Mouse (Mus musculus) neural tube, embryonic 11.5 days (tissue): ENCODE results near the gene Orai2. TPM values are rescaled to one million over a fixed set of nuclear protein-coding genes. Genes with fewer than 3 reads are reported as not detected.

Experiments
- ATAC-seq: fragments of 200-750 bp; cut with Nextera tagmentation; 2 replicates; pipeline ENCODE4 v1.8.0; 2017; ENCODE audit warnings: moderate number of reproducible peaks, mild to moderate bottlenecking, moderate TSS enrichment, moderate library complexity; ENCODE audit not compliant: insufficient read depth, low FRiP score, low TSS enrichment
- DNase-seq: peaks from one replicate; pipeline ENCODE4 v3.0.0-alpha.2; 2015; ENCODE audit warnings: low spot score
- H3K27ac ChIP-seq: fragments of 300-500 bp; sonication (generic); 2 replicates; pipeline ENCODE4 v1.5.1; 2014; ENCODE audit warnings: low read depth, mild to moderate bottlenecking, low read length
- H3K27me3 ChIP-seq: fragments of 300-500 bp; sonication (generic); 2 replicates; pipeline ENCODE4 v1.6.1; 2014; ENCODE audit warnings: mild to moderate bottlenecking, low read length, mixed read lengths; ENCODE audit not compliant: control insufficient read depth, insufficient read depth
- H3K36me3 ChIP-seq: fragments of 300-500 bp; sonication (generic); 2 replicates; pipeline ENCODE4 v1.6.1; 2014; ENCODE audit warnings: mild to moderate bottlenecking, low read length, moderate library complexity, mixed read lengths; ENCODE audit not compliant: control insufficient read depth, insufficient read depth
- H3K4me1 ChIP-seq: fragments of 300-500 bp; sonication (generic); 2 replicates; pipeline ENCODE4 v1.6.1; 2014; ENCODE audit warnings: low read length, mixed read lengths; ENCODE audit not compliant: control insufficient read depth, insufficient read depth
- H3K4me2 ChIP-seq: fragments of 300-500 bp; sonication (generic); 2 replicates; pipeline ENCODE4 v1.6.1; 2014; ENCODE audit warnings: low read depth, mild to moderate bottlenecking, moderate library complexity
- H3K4me3 ChIP-seq: fragments of 300-500 bp; sonication (generic); 2 replicates; pipeline ENCODE4 v1.5.1; 2014; ENCODE audit warnings: low read depth, low read length
- H3K9ac ChIP-seq: fragments of 300-500 bp; sonication (generic); 2 replicates; pipeline ENCODE4 v1.6.1; 2014; ENCODE audit warnings: mild to moderate bottlenecking, low read length
- H3K9me3 ChIP-seq: fragments of 300-500 bp; sonication (generic); 2 replicates; pipeline ENCODE4 v1.6.1; 2016; ENCODE audit warnings: low read length; ENCODE audit not compliant: control insufficient read depth
- whole genome bisulfite sequencing: fragments of 180-500 bp; shearing (Covaris S2); extraction: QIAGEN DNeasy Blood & Tissue Kit; methylation state at CpG from one replicate; pipeline ENCODE4 v1.1.7; 2014; 5-methylcytosine and 5-hydroxymethylcytosine counted together
- polyA plus RNA-seq: library from polyadenylated mRNA; unstranded; fragments of >200 nt; fragmentation: Nextera tagmentation; extraction: Ambion mirVana; gene quantifications from 2 replicates; pipeline ENCODE4 v1.2.1, GENCODE M21; 2014

The Orai2 gene
- polyA plus RNA-seq, 1 experiment from 2014 or later: 10.6 TPM

- WGBS: 87% methylated on average over 1 of the region's 1 CpGs
- DNase-seq (no peak), ATAC-seq (no peak)
- no peaks in the 10 kb centered on the region for H3K9me3 ChIP-seq
- H3K36me3 ChIP-seq: no peaks in the 10 kb centered on the region
- no peaks in the 10 kb centered on the region for H3K27me3 ChIP-seq
- no peak overlapping the region for H3K9ac ChIP-seq
- H3K4me3 ChIP-seq: no peak overlapping the region
- H3K4me1 ChIP-seq: no peaks in the 10 kb centered on the region
- H3K27ac ChIP-seq: no peak overlapping the region
- no peak overlapping the region for H3K4me2 ChIP-seq
Measured at GRCm38 (mm10) chr5:136146936-136147335, 23.6 kb downstream of the Orai2 start.

GRCm38 (mm10) chr5:136144606-136145430 lies 25.7 kb downstream of the Orai2 start:
- 59% methylated on average over 12 of the region's 12 CpGs for WGBS

GRCm38 (mm10) chr5:136143161-136143755 lies 27.3 kb downstream of the Orai2 start:
- no peak overlapping the region for H3K4me2 ChIP-seq
- 92% methylated on average over 6 of the region's 6 CpGs for WGBS
- no peak for DNase-seq
- H3K27me3 ChIP-seq: no peaks in the 10 kb centered on the region
- no peak overlapping the region for H3K9ac ChIP-seq
- no peak overlapping the region for H3K4me3 ChIP-seq
- no peaks in the 10 kb centered on the region for H3K9me3 ChIP-seq
- no peaks in the 10 kb centered on the region for H3K4me1 ChIP-seq
- H3K27ac ChIP-seq: no peak overlapping the region
- H3K36me3 ChIP-seq: peaks cover 18% of the 10 kb centered on the region
- no peak for ATAC-seq

More at GRCm38 (mm10) chr5:136144606-136145430, 25.7 kb downstream of the Orai2 start:
- DNase-seq (no peak), ATAC-seq (no peak)
- no peaks in the 10 kb centered on the region for H3K27me3 ChIP-seq
- H3K4me3 ChIP-seq: no peak overlapping the region
- H3K4me1 ChIP-seq: no peaks in the 10 kb centered on the region
- H3K27ac ChIP-seq: no peak overlapping the region
- H3K9me3 ChIP-seq: no peaks in the 10 kb centered on the region
- H3K36me3 ChIP-seq: peaks cover 13% of the 10 kb centered on the region
- no peak overlapping the region for H3K9ac ChIP-seq
- H3K4me2 ChIP-seq: no peak overlapping the region

- Histone ChIP-seq H3K27me3 (no peaks in the 10 kb centered on the region), H3K4me1 (no peaks in the 10 kb centered on the region), H3K4me2 (no peak overlapping the region), H3K9me3 (no peaks in the 10 kb centered on the region), H3K36me3 (peaks cover 18% of the 10 kb centered on the region), H3K9ac (no peak overlapping the region), H3K4me3 (no peak overlapping the region), H3K27ac (no peak overlapping the region)
- DNase-seq (no peak), ATAC-seq (no peak)
- 89% methylated on average over 5 of the region's 5 CpGs for WGBS
Measured at GRCm38 (mm10) chr5:136142746-136143145, 27.8 kb downstream of the Orai2 start.

- no peak for ATAC-seq
- peaks cover 18% of the 10 kb centered on the region for H3K36me3 ChIP-seq
- no peak overlapping the region for H3K9ac ChIP-seq
- H3K4me3 ChIP-seq: no peak overlapping the region
- WGBS: 92% methylated on average over 10 of the region's 10 CpGs
- no peak overlapping the region for H3K4me2 ChIP-seq
- no peak for DNase-seq
- no peaks in the 10 kb centered on the region for H3K27me3 ChIP-seq
- H3K4me1 ChIP-seq: 0 out of 2 replicates have a peak, but pooled peaks cover 1% of the 10 kb centered on the region
- no peaks in the 10 kb centered on the region for H3K9me3 ChIP-seq
- H3K27ac ChIP-seq: no peak overlapping the region
Measured at GRCm38 (mm10) chr5:136140057-136140482, 30.4 kb downstream of the Orai2 start.

GRCm38 (mm10) chr5:136139393-136139792 lies 31.1 kb downstream of the Orai2 start:
- 92% methylated on average over 13 of the region's 13 CpGs for WGBS
- ATAC-seq: no peak

GRCm38 (mm10) chr5:136137658-136138274 lies 32.7 kb downstream of the Orai2 start:
- no peak for ATAC-seq
- Histone ChIP-seq H3K9ac (no peak overlapping the region), H3K9me3 (no peaks in the 10 kb centered on the region), H3K4me2 (no peak overlapping the region), H3K4me3 (no peak overlapping the region), H3K27ac (no peak overlapping the region), H3K4me1 (0 out of 2 replicates have a peak, but pooled peaks cover 5% of the 10 kb centered on the region), H3K36me3 (peaks cover 18% of the 10 kb centered on the region), H3K27me3 (no peaks in the 10 kb centered on the region)
- peak; percentile 69 for DNase-seq
- 73% methylated on average over 13 of the region's 13 CpGs for WGBS

More at GRCm38 (mm10) chr5:136139393-136139792, 31.1 kb downstream of the Orai2 start:
- no peak overlapping the region for H3K4me3 ChIP-seq
- DNase-seq: no peak
- H3K36me3 ChIP-seq: peaks cover 18% of the 10 kb centered on the region
- H3K9me3 ChIP-seq: no peaks in the 10 kb centered on the region
- H3K27me3 ChIP-seq: no peaks in the 10 kb centered on the region
- H3K27ac ChIP-seq: no peak overlapping the region
- no peak overlapping the region for H3K4me2 ChIP-seq
- H3K9ac ChIP-seq: no peak overlapping the region
- H3K4me1 ChIP-seq: 0 out of 2 replicates have a peak, but pooled peaks cover 5% of the 10 kb centered on the region

- peak overlapping the region; percentile 70 for H3K4me3 ChIP-seq
- no peak for DNase-seq
- ATAC-seq: peak; percentile 7; the same call in 1 of the 2 replicates
Measured at GRCm38 (mm10) chr5:136136292-136136990, 34.1 kb downstream of the Orai2 start.

More at GRCm38 (mm10) chr5:136136292-136136990, 34.1 kb downstream of the Orai2 start:
- H3K4me1 ChIP-seq: 0 out of 2 replicates have a peak, but pooled peaks cover 5% of the 10 kb centered on the region
- H3K9ac ChIP-seq: peak overlapping the region; percentile 66
- no peaks in the 10 kb centered on the region for H3K27me3 ChIP-seq
- WGBS: 8% methylated on average over 20 of the region's 20 CpGs
- no peaks in the 10 kb centered on the region for H3K9me3 ChIP-seq
- H3K36me3 ChIP-seq: peaks cover 18% of the 10 kb centered on the region
- no peak overlapping the region for H3K27ac ChIP-seq
- H3K4me2 ChIP-seq: peak overlapping the region; percentile 61
